8 mouse cellular contexts compared by ENCODE assay signal in genomic region chr8:70502540-70502939, GRCm38 (mm10). TPM values are rescaled to one million over a fixed set of nuclear protein-coding genes. Genes with fewer than 3 reads are reported as not detected.
DNase-seq lines count a peak whose midpoint lies in the region; ATAC-seq and TF ChIP-seq lines count a peak whose summit lies in the region.
"Had no signal": no experiment of that assay in that cellular context is flagged by ENCODE, and none has a peak within 500 bp of the region (broad histone marks: within the 10 kb centered on the region; RNA-seq: fewer than 3 reads in every experiment).

No protein-coding gene starts in this region.

- no peak for DNase-seq in heart, postnatal 0 days (ENCODE audit: low spot score)
- DNase-seq in heart, postnatal 4 days: no peak
- no peak for DNase-seq in testis, postnatal 10 days (ENCODE audit: low spot score)
- no peak for DNase-seq in right cerebral cortex, adult 2 months (ENCODE audit: low spot score in 2 of 2)
- DNase-seq in frontal cortex, postnatal 14 days (ENCODE audit: low spot score in 2 of 2): no peak

- WGBS in heart, postnatal 0 days: 35% methylated on average over 12 of the region's 12 CpGs
- 31% methylated on average over 12 of the region's 12 CpGs for WGBS in limb, embryonic 12.5 days

- H3K4me1 ChIP-seq in heart, postnatal 0 days (ENCODE audit: control insufficient read depth, insufficient read depth): peaks cover 20% of the 10 kb centered on the region
- H3K4me1 ChIP-seq in testis, adult 2 months (ENCODE audit: control insufficient read depth, insufficient read depth, low read length): peaks cover 56% of the 10 kb centered on the region
- H3K4me1 ChIP-seq in limb, embryonic 12.5 days (replicated peaks): peaks cover 69% of the 10 kb centered on the region

- no peak overlapping the region for H3K9ac ChIP-seq in heart, postnatal 0 days (replicated peaks; ENCODE audit: low read depth, low read length)
- H3K9ac ChIP-seq in limb, embryonic 12.5 days (replicated peaks): no peak overlapping the region
- H3K9ac ChIP-seq: midbrain, embryonic 13.5 days had no signal

- H3K36me3 ChIP-seq in heart, postnatal 0 days (replicated peaks; ENCODE audit: control insufficient read depth, insufficient read depth, low read length): peaks cover 3% of the 10 kb centered on the region
- no peaks in the 10 kb centered on the region for H3K36me3 ChIP-seq in testis, adult 2 months (ENCODE audit: control insufficient read depth, insufficient read depth, low read length)
- peaks cover 14% of the 10 kb centered on the region for H3K36me3 ChIP-seq in limb, embryonic 12.5 days

- TF ChIP-seq EP300 in heart, postnatal 0 days (IDR thresholded peaks at IDR 0.05; ENCODE audit: low read depth): no peak

- no peak overlapping the region for H3K4me3 ChIP-seq in heart, postnatal 0 days (ENCODE audit: low read depth, low read length)
- H3K4me3 ChIP-seq in testis, adult 2 months (ENCODE audit: control insufficient read depth, low read depth, low read length): peak overlapping the region; percentile 23
- no peak overlapping the region for H3K4me3 ChIP-seq in limb, embryonic 12.5 days (replicated peaks)
- H3K4me3 ChIP-seq: midbrain, embryonic 13.5 days had no signal

- H3K27me3 ChIP-seq in heart, postnatal 0 days (ENCODE audit: control insufficient read depth, insufficient read depth, low read length): peaks cover 51% of the 10 kb centered on the region
- H3K27me3 ChIP-seq in testis, adult 2 months (ENCODE audit: control insufficient read depth, insufficient read depth, low read length): no peaks in the 10 kb centered on the region
- peaks cover 55% of the 10 kb centered on the region for H3K27me3 ChIP-seq in limb, embryonic 12.5 days

- no peak overlapping the region for H3K27ac ChIP-seq in heart, postnatal 0 days (ENCODE audit: low read depth)
- H3K27ac ChIP-seq in testis, adult 2 months (ENCODE audit: control insufficient read depth, insufficient read depth, low read depth, low read length): no peak overlapping the region; the same call in 1 of the 2 replicates
- no peak overlapping the region for H3K27ac ChIP-seq in limb, embryonic 12.5 days
- H3K27ac ChIP-seq: midbrain, embryonic 13.5 days had no signal

- TF ChIP-seq POLR2A in testis, adult 2 months (IDR thresholded peaks at IDR 0.05; ENCODE audit: control insufficient read depth, low read depth, low read length): no peak

- H3K4me2 ChIP-seq in heart, postnatal 0 days (ENCODE audit: low read depth, low read length): peak overlapping the region; percentile 42
- peak overlapping the region; percentile 83 for H3K4me2 ChIP-seq in limb, embryonic 12.5 days
- H3K4me2 ChIP-seq: midbrain, embryonic 13.5 days had no signal

- no peak for ATAC-seq in heart, postnatal 0 days (ENCODE audit: insufficient read depth, low read depth)
- no peak for ATAC-seq in limb, embryonic 12.5 days (ENCODE audit: insufficient number of reproducible peaks, insufficient read depth, low FRiP score, low TSS enrichment, low read depth)
- ATAC-seq: midbrain, embryonic 13.5 days had no signal

- H3K9me3 ChIP-seq in heart, postnatal 0 days (replicated peaks; ENCODE audit: control insufficient read depth, low read length): no peaks in the 10 kb centered on the region
- H3K9me3 ChIP-seq in limb, embryonic 12.5 days: no peaks in the 10 kb centered on the region
- H3K9me3 ChIP-seq: midbrain, embryonic 13.5 days had no signal

- no peak for TF ChIP-seq CTCF in heart, postnatal 0 days (IDR thresholded peaks at IDR 0.05; ENCODE audit: low read depth)
- TF ChIP-seq CTCF in testis, adult 2 months (IDR thresholded peaks at IDR 0.05; ENCODE audit: control insufficient read depth, insufficient read depth, insufficient replicate concordance, low read depth, low read length): no peak

RNA-seq across cellular contexts. Expression of gene Rex1bd, which starts 4.0 kb away (rescaled TPM):
- total RNA-seq in heart, postnatal 0 days (2014; rRNA removed; ENCODE audit: low replicate concordance): 121 and 145 TPM in 2 replicates
- polyA plus RNA-seq in heart, postnatal 0 days (2015; fragmentation: Nextera tagmentation; extraction: Ambion mirVana): 139 and 146 TPM in 2 replicates
- 100 to 1,000 TPM in 1 of 2 experiments, 10 to 100 TPM in 1; 96.9 to 109 TPM for total RNA-seq in heart, postnatal 4 days (2021)
- polyA plus RNA-seq in testis, adult 2 months (2012; rRNA removed): 23.9 and 26.9 TPM in 2 replicates
- polyA plus RNA-seq in limb, embryonic 12.5 days (2016; fragmentation: Nextera tagmentation; extraction: Ambion mirVana): 142 and 151 TPM in 2 replicates

RNA-seq across cellular contexts. Expression of gene Uba52, which starts 8.1 kb away (rescaled TPM):
- total RNA-seq in heart, postnatal 0 days (2014; rRNA removed; ENCODE audit: low replicate concordance): 887 and 1,064 TPM in 2 replicates
- polyA plus RNA-seq in heart, postnatal 0 days (2015; fragmentation: Nextera tagmentation; extraction: Ambion mirVana): 1,011 and 1,075 TPM in 2 replicates
- total RNA-seq in heart, postnatal 4 days (2021): 1,000 to 10,000 TPM; 1,698 to 1,707 TPM
- 768 and 853 TPM in 2 replicates for polyA plus RNA-seq in testis, adult 2 months (2012; rRNA removed)
- 882 and 891 TPM in 2 replicates for polyA plus RNA-seq in limb, embryonic 12.5 days (2016; fragmentation: Nextera tagmentation; extraction: Ambion mirVana)

RNA-seq across cellular contexts. Expression of gene Crlf1, which starts 9.6 kb away (rescaled TPM):
- not detected in 2 replicates for total RNA-seq in heart, postnatal 0 days (2014; rRNA removed; ENCODE audit: low replicate concordance)
- 0.16 and 0.66 TPM in 2 replicates for polyA plus RNA-seq in heart, postnatal 0 days (2015; fragmentation: Nextera tagmentation; extraction: Ambion mirVana)
- under 1 TPM in 1 of 2 experiments, not detected in 1; 0.55 TPM for total RNA-seq in heart, postnatal 4 days (2021)
- 126 and 137 TPM in 2 replicates for polyA plus RNA-seq in testis, adult 2 months (2012; rRNA removed)
- 82.4 and 105 TPM in 2 replicates for polyA plus RNA-seq in limb, embryonic 12.5 days (2016; fragmentation: Nextera tagmentation; extraction: Ambion mirVana)

RNA-seq across cellular contexts. Expression of gene Tmem59l, which starts 15.4 kb away (rescaled TPM):
- total RNA-seq in heart, postnatal 0 days (2014; rRNA removed; ENCODE audit: low replicate concordance): not detected in 2 replicates
- not detected in 2 replicates for polyA plus RNA-seq in heart, postnatal 0 days (2015; fragmentation: Nextera tagmentation; extraction: Ambion mirVana)
- not detected for total RNA-seq in heart, postnatal 4 days (2021)
- polyA plus RNA-seq in testis, adult 2 months (2012; rRNA removed): 62.6 and 62.9 TPM in 2 replicates
- 17.5 and 22.1 TPM in 2 replicates for polyA plus RNA-seq in limb, embryonic 12.5 days (2016; fragmentation: Nextera tagmentation; extraction: Ambion mirVana)

RNA-seq across cellular contexts. Expression of gene Fkbp8, which starts 25.0 kb away (rescaled TPM):
- total RNA-seq in heart, postnatal 0 days (2014; rRNA removed; ENCODE audit: low replicate concordance): 422 and 440 TPM in 2 replicates
- 195 and 200 TPM in 2 replicates for polyA plus RNA-seq in heart, postnatal 0 days (2015; fragmentation: Nextera tagmentation; extraction: Ambion mirVana)
- total RNA-seq in heart, postnatal 4 days (2021): 100 to 1,000 TPM; 204 to 207 TPM
- 179 and 198 TPM in 2 replicates for polyA plus RNA-seq in testis, adult 2 months (2012; rRNA removed)
- polyA plus RNA-seq in limb, embryonic 12.5 days (2016; fragmentation: Nextera tagmentation; extraction: Ambion mirVana): 280 and 286 TPM in 2 replicates

Comparison
In these comparisons a context has a peak if more than half of its experiments do, and no peak if none do; other contexts are left out.
1. RNA of gene Crlf1, which starts 9.6 kb away (polyA plus RNA-seq): 126 to 137 TPM in testis, adult 2 months and 82.4 to 105 TPM in limb, embryonic 12.5 days; 0.16 to 0.66 TPM in heart, postnatal 0 days; every median in the first group is over 10 times any median in the second.